Mouse (Mus musculus) gonadal fat pad, adult 2 months (tissue): Measurements from ENCODE around the gene Zfp146. TPM values are rescaled to one million over a fixed set of nuclear protein-coding genes. Genes with fewer than 3 reads are reported as not detected.
"Not testable (repeated sequence)": the region's sequence is repeated elsewhere in the genome, so short reads cannot be mapped to it uniquely, and the experiment has no call there.

Experiments
- DNase-seq: peaks from one replicate; pipeline ENCODE4 v3.0.0-alpha.2; 2012; ENCODE audit warnings: low read depth
- polyA plus RNA-seq: library from polyadenylated mRNA; depleted of rRNA; stranded (reverse); fragments of >200 nt; gene quantifications from 2 replicates; pipeline ENCODE4 v1.2.3, GENCODE M21; 2012; rRNA removed

Zfp146 gene
- polyA plus RNA-seq, 1 experiment, result 18.3 TPM

- no peak for DNase-seq
Measured at GRCm38 (mm10) chr7:30129900-30130299, 39.6 kb downstream of the Zfp146 start.

- no peak for DNase-seq
Measured at GRCm38 (mm10) chr7:30122188-30122530, 47.4 kb downstream of the Zfp146 start.

- DNase-seq, result no peak
Measured at GRCm38 (mm10) chr7:30121308-30122187, 48.0 kb downstream of the Zfp146 start, which contains the start of gene Zfp382. Gene Zfp382 (plus strand): TSS chr7:30121942.

DNA sequence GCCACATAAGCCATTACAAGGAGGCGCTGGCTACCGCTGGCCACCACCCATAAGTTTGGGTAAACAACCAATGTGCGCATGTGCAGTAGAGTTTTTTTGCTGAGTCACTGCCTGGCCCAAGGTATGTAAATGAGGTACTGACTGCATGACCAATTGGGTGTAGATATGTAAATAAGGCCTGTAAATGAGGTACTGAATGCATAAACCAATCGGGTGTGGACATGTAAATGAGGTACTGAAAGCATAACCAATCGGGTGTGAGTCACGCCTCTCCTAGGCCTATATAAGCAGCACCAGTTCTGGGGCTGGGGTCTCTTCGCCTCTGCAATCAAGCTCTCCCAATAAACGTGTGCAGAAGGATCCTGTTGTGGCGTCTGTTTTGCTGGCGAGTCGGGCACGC, 51.6 kb downstream of the Zfp146 start:
- not testable (repeated sequence) for DNase-seq

GRCm38 (mm10) chr7:30116076-30116475, 53.5 kb downstream of the Zfp146 start:
- no peak for DNase-seq

Other genes with a start within 250 kb of the Zfp146 start
- gene Zfp74, start 215.7 kb downstream of the Zfp146 start, polyA plus RNA-seq, result 5.4 and 5.7 TPM in 2 replicates
- gene Zfp568, start 185.8 kb downstream of the Zfp146 start, polyA plus RNA-seq, result 4.4 and 5.2 TPM in 2 replicates
- gene Zfp14, start 118.4 kb downstream of the Zfp146 start, polyA plus RNA-seq, result 5.3 and 6.1 TPM in 2 replicates
- gene Zfp82, start 96.8 kb downstream of the Zfp146 start, polyA plus RNA-seq, result 0.11 and 0.27 TPM in 2 replicates
- 0.15 and 0.46 TPM in 2 replicates for gene Gm26920, start 79.3 kb downstream of the Zfp146 start, polyA plus RNA-seq
- gene Zfp566, start 79.2 kb downstream of the Zfp146 start, polyA plus RNA-seq, result 2.9 and 3.0 TPM in 2 replicates
- 16.3 and 16.5 TPM in 2 replicates for gene Zfp260, start 75.0 kb downstream of the Zfp146 start, polyA plus RNA-seq
- gene Zfp382, start 47.8 kb downstream of the Zfp146 start, polyA plus RNA-seq, result 0.82 and 2.0 TPM in 2 replicates
- gene Cox7a1, start 14.4 kb upstream of the Zfp146 start, polyA plus RNA-seq, result 7.4 and 16.8 TPM in 2 replicates
- 854 and 1,031 TPM in 2 replicates for gene Capns1, start 29.1 kb upstream of the Zfp146 start, polyA plus RNA-seq
- gene Polr2i, start 62.2 kb upstream of the Zfp146 start, polyA plus RNA-seq, result 127 and 134 TPM in 2 replicates
- gene Tbcb, start 62.5 kb upstream of the Zfp146 start, polyA plus RNA-seq, result 63.0 and 64.8 TPM in 2 replicates
- gene Ovol3, start 66.0 kb upstream of the Zfp146 start, polyA plus RNA-seq, result not detected in 2 replicates
- gene Thap8, start 110.3 kb upstream of the Zfp146 start, polyA plus RNA-seq, result 0.96 and 1.3 TPM in 2 replicates
- gene Wdr62, start 110.7 kb upstream of the Zfp146 start, polyA plus RNA-seq, result 28.2 and 30.8 TPM in 2 replicates
- 6.3 and 12.5 TPM in 2 replicates for gene Clip3, start 122.0 kb upstream of the Zfp146 start, polyA plus RNA-seq
- gene Alkbh6, start 139.0 kb upstream of the Zfp146 start, polyA plus RNA-seq, result 102 and 105 TPM in 2 replicates
- 5.4 and 7.2 TPM in 2 replicates for gene Syne4, start 145.1 kb upstream of the Zfp146 start, polyA plus RNA-seq
- 1.1 and 1.7 TPM in 2 replicates for gene E130208F15Rik, start 152.0 kb upstream of the Zfp146 start, polyA plus RNA-seq
- gene Sdhaf1, start 154.1 kb upstream of the Zfp146 start, polyA plus RNA-seq, result 16.8 and 17.2 TPM in 2 replicates
- gene Lrfn3, start 193.0 kb upstream of the Zfp146 start, polyA plus RNA-seq, result 2.6 and 3.8 TPM in 2 replicates
- gene Tyrobp, start 244.0 kb upstream of the Zfp146 start, polyA plus RNA-seq, result 156 and 182 TPM in 2 replicates